Mouse (Mus musculus) cortical plate, adult 2 months (tissue): ENCODE measurements around the gene Stxbp3.

Source experiments
- CTCF ChIP-seq: fragments of 200-500 bp; IDR thresholded peaks from 2 replicates; pipeline ENCODE4 v1.5.1; 2011; ENCODE audit warnings: mild to moderate bottlenecking, control low read depth, low read length; ENCODE audit not compliant: insufficient read depth; ENCODE audit errors: extremely low read depth
- POLR2A ChIP-seq: fragments of 200-500 bp; IDR thresholded peaks from 2 replicates; pipeline ENCODE4 v1.6.1; 2011; ENCODE audit warnings: mild to moderate bottlenecking, low read length, control low read depth; ENCODE audit not compliant: insufficient read depth; ENCODE audit errors: extremely low read depth

- TF ChIP-seq POLR2A (no peak), CTCF (no peak)
Measured at GRCm38 (mm10) chr3:108798375-108798774, 42.0 kb downstream of the Stxbp3 start.
